Mouse (Mus musculus) spleen, adult 2 months (tissue): ENCODE data around the gene Krt18. TPM values are rescaled to one million over a fixed set of nuclear protein-coding genes. Genes with fewer than 3 reads are reported as not detected.

Experiments used
- DNase-seq, 2 experiments: peaks; one replicate each; pipeline versions ENCODE4 v3.0.0 to v3.0.0-alpha.2; 2012 to 2021; ENCODE audit warnings: low spot score in 2 of 2, low read depth in 1 of 2
- H3K27ac ChIP-seq: fragments of 200-500 bp; 2 replicates; pipeline ENCODE4 v1.5.1; 2012; ENCODE audit warnings: low read length, inconsistent platforms; ENCODE audit not compliant: insufficient read depth
- H3K27me3 ChIP-seq: fragments of 200-500 bp; 2 replicates; pipeline ENCODE4 v1.6.1; 2012; ENCODE audit warnings: mild to moderate bottlenecking, moderate library complexity, low read length, inconsistent platforms; ENCODE audit not compliant: control insufficient read depth, insufficient read depth
- H3K36me3 ChIP-seq: fragments of 200-500 bp; 2 replicates; pipeline ENCODE4 v1.6.1; 2012; ENCODE audit warnings: mild to moderate bottlenecking, low read length, inconsistent platforms; ENCODE audit not compliant: control insufficient read depth, insufficient read depth
- H3K4me1 ChIP-seq: fragments of 200-500 bp; 2 replicates; pipeline ENCODE4 v1.6.1; 2011; ENCODE audit warnings: inconsistent platforms; ENCODE audit not compliant: control insufficient read depth, insufficient read depth, insufficient read length
- H3K4me3 ChIP-seq: fragments of 200-500 bp; 2 replicates; pipeline ENCODE4 v1.5.1; 2011; ENCODE audit warnings: mild to moderate bottlenecking, inconsistent platforms; ENCODE audit not compliant: insufficient read depth, insufficient read length; ENCODE audit errors: extremely low read depth
- CTCF ChIP-seq: fragments of 200-500 bp; IDR thresholded peaks from 2 replicates; pipeline ENCODE4 v1.5.1; 2011; ENCODE audit warnings: mild to moderate bottlenecking, inconsistent platforms; ENCODE audit not compliant: insufficient read depth, insufficient read length, insufficient replicate concordance; ENCODE audit errors: extremely low read depth
- POLR2A ChIP-seq: fragments of 200-500 bp; IDR thresholded peaks from 2 replicates; pipeline ENCODE4 v1.6.1; 2011; ENCODE audit warnings: low read depth, low read length, inconsistent platforms
- WGBS: fragments of 180-500 bp; shearing (Covaris S2); methylation state at CpG from one replicate; pipeline ENCODE4 v1.1.7; 2018; 5-methylcytosine and 5-hydroxymethylcytosine counted together
- polyA plus RNA-seq: library from polyadenylated mRNA; depleted of rRNA; stranded (reverse); fragments of >200 nt; gene quantifications from 2 replicates; pipeline ENCODE4 v1.2.3, GENCODE M21; 2012; rRNA removed

Gene Krt18
- 2.1 and 2.2 TPM in 2 replicates for polyA plus RNA-seq

- Histone ChIP-seq H3K36me3 (no peaks in the 10 kb centered on the region), H3K27ac (no peak within 1 kb of the TSS), H3K4me3 (peak within 1 kb of the TSS; percentile 22; the same call in 1 of the 2 replicates), H3K4me1 (peaks cover 5% of the 10 kb centered on the region), H3K27me3 (peaks cover 11% of the 10 kb centered on the region; the same call in 1 of the 2 replicates)
- 2% methylated on average over 28 of the region's 28 CpGs for WGBS
- no peak for DNase-seq
- TF ChIP-seq CTCF (no peak), POLR2A (no peak)
These were observed at the start of gene Krt18 for GRCm38 (mm10) chr15:102028040-102028439. Krt18 (plus strand) TSS chr15:102028180.

- no peak overlapping the region for H3K4me3 ChIP-seq
- whole genome bisulfite sequencing = 75% methylated on average over 6 of the region's 6 CpGs
- H3K36me3 ChIP-seq = no peaks in the 10 kb centered on the region
- H3K27ac ChIP-seq = peak overlapping the region; percentile 69
- no peak for TF ChIP-seq POLR2A
- no peak for TF ChIP-seq CTCF
- H3K27me3 ChIP-seq = no peaks in the 10 kb centered on the region
- H3K4me1 ChIP-seq = peaks cover 7% of the 10 kb centered on the region
- DNase-seq = no peak
These were observed 47.1 kb upstream of the Krt18 start for GRCm38 (mm10) chr15:101980849-101981248.

GRCm38 (mm10) chr15:101983315-101983948 lies 44.5 kb upstream of the Krt18 start:
- no peak for TF ChIP-seq POLR2A
- DNase-seq = no peak
- H3K4me3 ChIP-seq = no peak overlapping the region
- H3K27ac ChIP-seq = 0 out of 2 replicates have a peak overlapping the region, but pooled peaks have one; percentile 12
- WGBS = 76% methylated on average over 13 of the region's 13 CpGs
- H3K27me3 ChIP-seq = no peaks in the 10 kb centered on the region
- no peaks in the 10 kb centered on the region; the same call in 1 of the 2 replicates for H3K4me1 ChIP-seq
- H3K36me3 ChIP-seq = no peaks in the 10 kb centered on the region

GRCm38 (mm10) chr15:101983949-101984601 lies 43.9 kb upstream of the Krt18 start:
- peak overlapping the region; percentile 12; the same call in 1 of the 2 replicates for H3K27ac ChIP-seq
- H3K27me3 ChIP-seq = no peaks in the 10 kb centered on the region
- no peaks in the 10 kb centered on the region; the same call in 1 of the 2 replicates for H3K4me1 ChIP-seq
- no peaks in the 10 kb centered on the region for H3K36me3 ChIP-seq
- peak; percentile 69 to 72 for DNase-seq
- no peak overlapping the region; the same call in 1 of the 2 replicates for H3K4me3 ChIP-seq
- WGBS = 4% methylated on average over 15 of the region's 15 CpGs
- TF ChIP-seq CTCF = peak; percentile 79; the same call in 1 of the 2 replicates
- no peak for TF ChIP-seq POLR2A

- no peak for DNase-seq
- WGBS = 9% methylated on average over 6 of the region's 6 CpGs
These were observed 43.2 kb upstream of the Krt18 start for GRCm38 (mm10) chr15:101984746-101985145.

GRCm38 (mm10) chr15:101988119-101988518 lies 39.9 kb upstream of the Krt18 start:
- under 1% methylated on average over 10 of the region's 10 CpGs for WGBS
- Histone ChIP-seq H3K36me3 (no peaks in the 10 kb centered on the region), H3K27ac (no peak overlapping the region), H3K4me1 (no peaks in the 10 kb centered on the region; the same call in 1 of the 2 replicates), H3K4me3 (no peak overlapping the region), H3K27me3 (no peaks in the 10 kb centered on the region)
- peak; percentile 41 to 67 for DNase-seq
- TF ChIP-seq CTCF (peak; percentile 85; the same call in 1 of the 2 replicates), POLR2A (no peak)

More at GRCm38 (mm10) chr15:101984746-101985145, 43.2 kb upstream of the Krt18 start:
- Histone ChIP-seq H3K27ac (no peak overlapping the region), H3K4me3 (no peak overlapping the region), H3K36me3 (no peaks in the 10 kb centered on the region), H3K4me1 (no peaks in the 10 kb centered on the region; the same call in 1 of the 2 replicates), H3K27me3 (no peaks in the 10 kb centered on the region)
- TF ChIP-seq CTCF (no peak), POLR2A (no peak)

- Histone ChIP-seq H3K27ac (no peak overlapping the region), H3K4me3 (no peak overlapping the region), H3K27me3 (no peaks in the 10 kb centered on the region), H3K4me1 (no peaks in the 10 kb centered on the region; the same call in 1 of the 2 replicates), H3K36me3 (no peaks in the 10 kb centered on the region)
- 69% methylated on average over 8 of the region's 8 CpGs for WGBS
- no peak for DNase-seq
- TF ChIP-seq CTCF (no peak), POLR2A (no peak)
These were observed 39.3 kb upstream of the Krt18 start for GRCm38 (mm10) chr15:101988714-101989113.
